Mouse (Mus musculus) heart, postnatal 10 days (tissue): ENCODE results near the gene Siva1. TPM values are rescaled to one million over a fixed set of nuclear protein-coding genes. Genes with fewer than 3 reads are reported as not detected.

ENCODE experiments used
- DNase-seq, 2 experiments: peaks; one replicate each; pipeline ENCODE4 v3.0.0; 2021
- intact Hi-C: fragments of 180-260 bp; cut with DNase I; formaldehyde crosslinking; loops from one replicate; pipeline ENCODE4 v1.15.1; 2025
- total RNA-seq, 2 experiments: library from RNA; stranded (reverse); gene quantifications; 2 replicates each; pipeline ENCODE4 v1.2.3; 2021

Siva1 gene
- total RNA-seq, 2 experiments from 2014 or later: 26.4 to 31.4 TPM

GRCm38 (mm10) chr12:112620354-112621061 lies 24.0 kb upstream of the Siva1 start:
- DNase-seq: no peak
- intact Hi-C loops: no loop called here

- no peak for DNase-seq
- intact Hi-C loops: no loop called here
Measured at GRCm38 (mm10) chr12:112621900-112622299, 22.6 kb upstream of the Siva1 start.

GRCm38 (mm10) chr12:112623742-112624141 lies 20.7 kb upstream of the Siva1 start:
- DNase-seq: peak; percentile 77 to 89
- intact Hi-C loops: loop anchor here (1.0 kb wide), 1 partner anchor 71 kb away; no protein-coding TSS in a partner anchor

GRCm38 (mm10) chr12:112625700-112626099 lies 18.8 kb upstream of the Siva1 start:
- no peak for DNase-seq
- intact Hi-C loops: no loop called here

GRCm38 (mm10) chr12:112626455-112626854 lies 18.0 kb upstream of the Siva1 start:
- intact Hi-C loops: no loop called here
- no peak for DNase-seq

- DNase-seq: no peak
- intact Hi-C loops: no loop called here
Measured at GRCm38 (mm10) chr12:112627097-112627881, 17.2 kb upstream of the Siva1 start.

- intact Hi-C loops: no loop called here
Measured at GRCm38 (mm10) chr12:112628197-112628596, 16.3 kb upstream of the Siva1 start.

GRCm38 (mm10) chr12:112628928-112629721 lies 15.4 kb upstream of the Siva1 start:
- DNase-seq: peak; percentile 74 to 81
- intact Hi-C loops: no loop called here

More at GRCm38 (mm10) chr12:112628197-112628596, 16.3 kb upstream of the Siva1 start:
- no peak for DNase-seq

- intact Hi-C loops: no loop called here
- DNase-seq: no peak
Measured at GRCm38 (mm10) chr12:112630029-112630428, 14.4 kb upstream of the Siva1 start.

GRCm38 (mm10) chr12:112630796-112631195 lies 13.7 kb upstream of the Siva1 start:
- DNase-seq: no peak
- intact Hi-C loops: no loop called here

GRCm38 (mm10) chr12:112631472-112631871 lies 13.0 kb upstream of the Siva1 start:
- DNase-seq: no peak
- intact Hi-C loops: no loop called here

GRCm38 (mm10) chr12:112632084-112632777 lies 12.2 kb upstream of the Siva1 start:
- DNase-seq: no peak
- intact Hi-C loops: no loop called here

- intact Hi-C loops: no loop called here
- DNase-seq: no peak
Measured at GRCm38 (mm10) chr12:112632907-112633306, 11.6 kb upstream of the Siva1 start.

- intact Hi-C loops: no loop called here
- no peak for DNase-seq
Measured at GRCm38 (mm10) chr12:112633686-112634085, 10.8 kb upstream of the Siva1 start.

GRCm38 (mm10) chr12:112639526-112639925 lies 5.0 kb upstream of the Siva1 start:
- no peak for DNase-seq
- intact Hi-C loops: no loop called here

GRCm38 (mm10) chr12:112643126-112643525 lies 1.4 kb upstream of the Siva1 start:
- DNase-seq: no peak
- intact Hi-C loops: no loop called here

- DNase-seq: no peak
- intact Hi-C loops: no loop called here
Measured at GRCm38 (mm10) chr12:112644855-112645506, 502 bp downstream of the Siva1 start.

GRCm38 (mm10) chr12:112646139-112646538 lies 1.7 kb downstream of the Siva1 start:
- DNase-seq: no peak
- intact Hi-C loops: no loop called here

- intact Hi-C loops: no loop called here
Measured at GRCm38 (mm10) chr12:112648081-112648480, 3.6 kb downstream of the Siva1 start.

More at GRCm38 (mm10) chr12:112648081-112648480, 3.6 kb downstream of the Siva1 start:
- no peak for DNase-seq
